Mouse (Mus musculus): ENCODE results near the gene Rnase1. TPM values are rescaled to one million over a fixed set of nuclear protein-coding genes. Genes with fewer than 3 reads are reported as not detected.
A peak's percentile ranks its signal among the peaks of the same experiment; 100 is the strongest.
"Not testable (repeated sequence)": the region's sequence is repeated elsewhere in the genome, so short reads cannot be mapped to it uniquely, and the experiment has no call there.

The Rnase1 gene
- polyA plus RNA-seq, 1 experiment from 2014 or later = not detected

DNA sequence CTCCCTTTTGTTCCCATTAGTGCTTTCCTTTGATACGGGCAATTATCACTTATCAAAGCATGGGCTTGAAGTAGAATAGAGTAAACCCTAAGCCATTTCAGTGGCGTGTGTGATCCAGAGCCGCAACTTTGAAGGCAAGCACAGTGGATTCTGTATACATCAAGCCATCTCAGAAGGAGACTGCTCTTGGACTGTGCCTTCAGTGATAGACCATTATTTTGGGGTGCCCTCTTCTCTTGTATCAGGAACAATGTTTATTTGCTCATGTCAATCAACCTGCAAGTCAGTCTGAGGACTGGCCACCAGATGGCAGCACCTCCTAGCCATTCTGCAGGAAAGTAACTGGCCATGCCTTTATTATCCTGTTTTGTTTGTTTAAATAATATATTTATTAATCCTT lies 43.4 kb downstream of the Rnase1 start:
- no peaks in the 10 kb centered on the region for H3K27me3 ChIP-seq (ENCODE audit: control insufficient read depth, insufficient read depth, low read length)
- ATAC-seq (ENCODE audit: low FRiP score) (peak; percentile 46), DNase-seq (ENCODE audit: low spot score, missing footprints) (peak; percentile 96)
- H3K4me3 ChIP-seq (ENCODE audit: low read depth, low read length) = no peak overlapping the region
- no peaks in the 10 kb centered on the region for H3K36me3 ChIP-seq (ENCODE audit: control insufficient read depth, insufficient read depth, low read length)
- H3K4me2 ChIP-seq = no peak overlapping the region
- no peak overlapping the region for H3K27ac ChIP-seq (ENCODE audit: low read depth, low read length)
- H3K4me1 ChIP-seq (ENCODE audit: control insufficient read depth, insufficient read depth, low read length) = no peaks in the 10 kb centered on the region
- 69% methylated on average over 3 of the region's 3 CpGs for WGBS
- H3K9ac ChIP-seq (ENCODE audit: low read length) = no peak overlapping the region
- no peaks in the 10 kb centered on the region for H3K9me3 ChIP-seq (ENCODE audit: control insufficient read depth, low read length)

DNA sequence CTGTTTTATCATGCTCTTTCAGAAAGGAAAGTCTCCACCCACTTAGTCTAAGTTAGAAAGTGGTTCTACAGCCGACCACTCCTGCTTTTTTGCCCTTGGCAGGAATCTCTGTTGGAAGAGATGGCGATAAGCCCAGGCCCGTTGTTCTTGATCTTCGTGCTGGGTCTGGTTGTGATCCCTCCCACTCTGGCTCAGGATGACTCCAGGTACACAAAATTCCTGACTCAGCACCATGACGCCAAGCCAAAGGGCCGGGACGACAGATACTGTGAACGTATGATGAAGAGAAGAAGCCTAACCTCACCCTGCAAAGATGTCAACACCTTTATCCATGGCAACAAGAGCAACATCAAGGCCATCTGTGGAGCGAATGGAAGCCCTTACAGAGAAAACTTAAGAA lies 45.3 kb downstream of the Rnase1 start:
- Histone ChIP-seq H3K4me3 (ENCODE audit: low read depth, low read length) (no peak overlapping the region), H3K27ac (ENCODE audit: low read depth, low read length) (no peak overlapping the region), H3K4me1 (ENCODE audit: control insufficient read depth, insufficient read depth, low read length) (no peaks in the 10 kb centered on the region), H3K9me3 (ENCODE audit: control insufficient read depth, low read length) (no peaks in the 10 kb centered on the region), H3K4me2 (no peak overlapping the region), H3K36me3 (ENCODE audit: control insufficient read depth, insufficient read depth, low read length) (no peaks in the 10 kb centered on the region), H3K27me3 (ENCODE audit: control insufficient read depth, insufficient read depth, low read length) (no peaks in the 10 kb centered on the region), H3K9ac (ENCODE audit: low read length) (no peak overlapping the region)
- no peak for DNase-seq (ENCODE audit: low spot score, missing footprints)
- 83% methylated on average over 9 of the region's 9 CpGs for WGBS
- ATAC-seq (ENCODE audit: low FRiP score) = no peak

DNA sequence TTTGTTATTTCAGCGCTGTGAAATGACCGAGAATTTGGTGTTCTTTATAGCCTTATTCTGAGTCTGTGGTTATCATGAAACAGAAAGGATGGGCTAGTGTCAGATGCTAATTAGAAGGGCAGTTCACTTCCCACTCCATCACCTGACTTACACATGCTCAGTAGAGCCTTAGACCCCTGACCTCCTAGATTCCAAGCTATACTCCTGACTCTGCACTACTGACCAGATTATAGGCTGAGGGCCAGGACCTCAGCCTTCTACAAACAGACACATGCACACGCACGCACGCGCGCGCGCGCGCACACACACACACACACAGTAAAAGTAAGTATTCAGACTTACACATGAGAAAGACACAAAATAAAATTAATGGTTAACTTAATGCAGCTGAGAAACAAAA lies 47.7 kb downstream of the Rnase1 start:
- no peak overlapping the region for H3K27ac ChIP-seq (ENCODE audit: low read depth, low read length)
- H3K27me3 ChIP-seq (ENCODE audit: control insufficient read depth, insufficient read depth, low read length) = no peaks in the 10 kb centered on the region
- DNase-seq (ENCODE audit: low spot score, missing footprints) = no peak
- no peak for ATAC-seq (ENCODE audit: low FRiP score)
- no peaks in the 10 kb centered on the region for H3K4me1 ChIP-seq (ENCODE audit: control insufficient read depth, insufficient read depth, low read length)
- H3K4me2 ChIP-seq = no peak overlapping the region
- H3K9me3 ChIP-seq (ENCODE audit: control insufficient read depth, low read length) = no peaks in the 10 kb centered on the region
- WGBS = 95% methylated on average over 11 of the region's 11 CpGs
- no peak overlapping the region for H3K4me3 ChIP-seq (ENCODE audit: low read depth, low read length)
- no peak overlapping the region for H3K9ac ChIP-seq (ENCODE audit: low read length)
- no peaks in the 10 kb centered on the region for H3K36me3 ChIP-seq (ENCODE audit: control insufficient read depth, insufficient read depth, low read length)

DNA sequence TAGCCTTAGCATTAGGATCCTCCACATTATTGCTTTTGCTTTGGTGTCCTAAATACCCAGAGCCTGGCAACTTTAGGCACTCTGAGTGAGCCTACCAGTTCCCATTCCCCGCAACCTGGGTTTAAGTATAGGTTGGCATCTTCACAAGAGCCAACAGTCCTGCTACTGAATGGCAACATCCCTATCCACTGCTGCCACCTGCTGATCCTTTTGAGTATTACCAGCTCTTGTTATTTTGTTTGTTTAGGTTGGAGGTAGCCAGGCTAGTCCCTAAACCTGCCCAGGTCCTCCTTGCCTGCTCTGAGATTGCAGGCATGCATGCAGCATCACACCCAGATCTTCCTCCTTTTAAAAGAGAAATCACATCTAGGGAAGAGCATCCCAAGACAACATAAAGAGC lies 48.3 kb downstream of the Rnase1 start:
- DNase-seq (ENCODE audit: low spot score, missing footprints) = peak; percentile 87
- H3K4me2 ChIP-seq; H3K4me1 ChIP-seq (ENCODE audit: control insufficient read depth, insufficient read depth, low read length); H3K9ac ChIP-seq (ENCODE audit: low read length); H3K27ac ChIP-seq (ENCODE audit: low read depth, low read length); H3K36me3 ChIP-seq (ENCODE audit: control insufficient read depth, insufficient read depth, low read length); H3K27me3 ChIP-seq (ENCODE audit: control insufficient read depth, insufficient read depth, low read length); H3K9me3 ChIP-seq (ENCODE audit: control insufficient read depth, low read length); H3K4me3 ChIP-seq (ENCODE audit: low read depth, low read length): not testable (repeated sequence)
- 43% methylated on average over 1 of the region's 1 CpGs for WGBS
- ATAC-seq (ENCODE audit: low FRiP score) = peak; percentile 59

DNA sequence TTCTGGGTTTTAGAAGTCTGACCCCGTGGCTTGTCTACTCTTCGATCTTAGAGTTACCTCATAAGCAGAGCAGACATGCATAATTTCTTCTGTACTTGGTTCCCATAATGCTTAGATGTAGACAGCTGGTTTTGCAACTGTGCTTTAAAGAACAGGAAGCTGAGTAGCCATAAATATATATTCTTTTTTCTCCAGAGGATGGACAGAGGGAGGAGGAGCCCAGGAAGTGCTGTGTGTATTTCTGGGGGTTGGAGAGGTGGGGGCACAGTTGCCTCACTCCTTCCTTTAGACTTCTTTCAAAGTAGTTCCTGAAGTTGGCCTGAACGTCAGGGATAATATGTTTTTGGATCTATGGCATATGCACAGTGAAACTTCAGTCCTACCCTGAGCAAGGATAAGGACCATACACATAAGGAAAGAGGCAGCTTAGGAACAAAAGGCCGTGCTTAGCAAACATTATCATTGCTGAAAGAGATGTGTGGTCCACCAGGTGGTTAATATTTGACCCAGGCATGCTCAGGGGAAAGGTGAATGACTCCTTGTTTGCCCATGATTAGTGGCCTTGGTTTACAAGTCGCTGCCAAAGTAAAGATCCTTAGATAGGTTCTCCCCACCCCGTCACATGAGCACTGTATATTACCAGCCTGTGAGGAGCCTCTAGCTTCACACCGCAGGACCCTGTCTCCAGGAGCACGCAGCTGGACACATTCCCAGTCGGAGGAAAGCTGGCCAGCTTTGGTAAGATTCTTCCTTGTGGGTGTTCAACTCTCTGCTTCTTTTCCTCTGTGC lies 50.7 kb downstream of the Rnase1 start:
- H3K36me3 ChIP-seq (ENCODE audit: control insufficient read depth, insufficient read depth, low read length) = no peaks in the 10 kb centered on the region
- H3K27ac ChIP-seq (ENCODE audit: low read depth, low read length) = no peak overlapping the region
- no peak overlapping the region for H3K9ac ChIP-seq (ENCODE audit: low read length)
- H3K4me2 ChIP-seq = no peak overlapping the region
- DNase-seq (ENCODE audit: low spot score, missing footprints) = no peak
- H3K9me3 ChIP-seq (ENCODE audit: control insufficient read depth, low read length) = no peaks in the 10 kb centered on the region
- no peaks in the 10 kb centered on the region for H3K4me1 ChIP-seq (ENCODE audit: control insufficient read depth, insufficient read depth, low read length)
- no peak overlapping the region for H3K4me3 ChIP-seq (ENCODE audit: low read depth, low read length)
- 76% methylated on average over 9 of the region's 9 CpGs for WGBS
- no peak for ATAC-seq (ENCODE audit: low FRiP score)
- H3K27me3 ChIP-seq (ENCODE audit: control insufficient read depth, insufficient read depth, low read length) = no peaks in the 10 kb centered on the region

Other genes starting within 250 kb of the Rnase1 start
- 0.15 and 0.25 TPM in 2 replicates for gene Klhl33, start 249.3 kb downstream of the Rnase1 start, polyA plus RNA-seq (2014; fragmentation: Nextera tagmentation; extraction: Ambion mirVana)
- 157 and 165 TPM in 2 replicates for gene Osgep, start 221.9 kb downstream of the Rnase1 start, polyA plus RNA-seq (2014; fragmentation: Nextera tagmentation; extraction: Ambion mirVana)
- 401 and 413 TPM in 2 replicates for gene Apex1, start 221.8 kb downstream of the Rnase1 start, polyA plus RNA-seq (2014; fragmentation: Nextera tagmentation; extraction: Ambion mirVana)
- gene Pip4p1, start 215.9 kb downstream of the Rnase1 start, polyA plus RNA-seq (2014; fragmentation: Nextera tagmentation; extraction: Ambion mirVana) = 48.4 and 59.0 TPM in 2 replicates
- 73.6 and 76.3 TPM in 2 replicates for gene Pnp, start 215.7 kb downstream of the Rnase1 start, polyA plus RNA-seq (2014; fragmentation: Nextera tagmentation; extraction: Ambion mirVana)
- gene Gm49342, start 202.3 kb downstream of the Rnase1 start, polyA plus RNA-seq (2014; fragmentation: Nextera tagmentation; extraction: Ambion mirVana) = not detected in 2 replicates
- 0.55 and 0.57 TPM in 2 replicates for gene Pnp2, start 190.8 kb downstream of the Rnase1 start, polyA plus RNA-seq (2014; fragmentation: Nextera tagmentation; extraction: Ambion mirVana)
- gene Rnase10, start 139.0 kb downstream of the Rnase1 start, polyA plus RNA-seq (2014; fragmentation: Nextera tagmentation; extraction: Ambion mirVana) = not detected in 2 replicates
- gene Rnase9, start 104.9 kb downstream of the Rnase1 start, polyA plus RNA-seq (2014; fragmentation: Nextera tagmentation; extraction: Ambion mirVana) = not detected in 2 replicates
- not detected in 2 replicates for gene Rnase11, start 96.6 kb downstream of the Rnase1 start, polyA plus RNA-seq (2014; fragmentation: Nextera tagmentation; extraction: Ambion mirVana)
- not detected in 2 replicates for gene Rnase12, start 89.1 kb downstream of the Rnase1 start, polyA plus RNA-seq (2014; fragmentation: Nextera tagmentation; extraction: Ambion mirVana)
- gene Olfr750, start 72.3 kb downstream of the Rnase1 start, polyA plus RNA-seq (2014; fragmentation: Nextera tagmentation; extraction: Ambion mirVana) = not detected in 2 replicates
- gene Rnase4, start 55.7 kb downstream of the Rnase1 start, polyA plus RNA-seq (2014; fragmentation: Nextera tagmentation; extraction: Ambion mirVana) = 12.3 and 14.9 TPM in 2 replicates
- 1.5 and 2.4 TPM in 2 replicates for gene Ang, start 55.6 kb downstream of the Rnase1 start, polyA plus RNA-seq (2014; fragmentation: Nextera tagmentation; extraction: Ambion mirVana)
- gene Eddm3b, start 32.4 kb downstream of the Rnase1 start, polyA plus RNA-seq (2014; fragmentation: Nextera tagmentation; extraction: Ambion mirVana) = not detected in 2 replicates
- gene Rnase6, start 22.9 kb downstream of the Rnase1 start, polyA plus RNA-seq (2014; fragmentation: Nextera tagmentation; extraction: Ambion mirVana) = 0.12 TPM in 1 of 2 replicates, not detected in the other
- not detected in 2 replicates for gene Rnase2b, start 15.5 kb upstream of the Rnase1 start, polyA plus RNA-seq (2014; fragmentation: Nextera tagmentation; extraction: Ambion mirVana)
- gene Ang2, start 52.4 kb upstream of the Rnase1 start, polyA plus RNA-seq (2014; fragmentation: Nextera tagmentation; extraction: Ambion mirVana) = not detected in 2 replicates
- gene Ear14, start 56.6 kb upstream of the Rnase1 start, polyA plus RNA-seq (2014; fragmentation: Nextera tagmentation; extraction: Ambion mirVana) = not detected in 2 replicates
- gene Rnase2a, start 109.3 kb upstream of the Rnase1 start, polyA plus RNA-seq (2014; fragmentation: Nextera tagmentation; extraction: Ambion mirVana) = not detected in 2 replicates
- gene Gm7247, start 215.0 kb upstream of the Rnase1 start, polyA plus RNA-seq (2014; fragmentation: Nextera tagmentation; extraction: Ambion mirVana) = not detected in 2 replicates